Mouse (Mus musculus) testis, adult 2 months (tissue): ENCODE data around the gene Dynll2.

Source experiments
- CTCF ChIP-seq: fragments of 200-500 bp; IDR thresholded peaks from 2 replicates; pipeline ENCODE4 v1.5.1; 2012; ENCODE audit warnings: low read depth, mild to moderate bottlenecking, inconsistent platforms, low read length, moderate library complexity; ENCODE audit not compliant: control insufficient read depth, insufficient read depth, insufficient replicate concordance
- POLR2A ChIP-seq: fragments of 200-500 bp; IDR thresholded peaks from 2 replicates; pipeline ENCODE4 v1.6.1; 2012; ENCODE audit warnings: low read depth, mild to moderate bottlenecking, inconsistent platforms, low read length, moderate library complexity; ENCODE audit not compliant: control insufficient read depth

DNA sequence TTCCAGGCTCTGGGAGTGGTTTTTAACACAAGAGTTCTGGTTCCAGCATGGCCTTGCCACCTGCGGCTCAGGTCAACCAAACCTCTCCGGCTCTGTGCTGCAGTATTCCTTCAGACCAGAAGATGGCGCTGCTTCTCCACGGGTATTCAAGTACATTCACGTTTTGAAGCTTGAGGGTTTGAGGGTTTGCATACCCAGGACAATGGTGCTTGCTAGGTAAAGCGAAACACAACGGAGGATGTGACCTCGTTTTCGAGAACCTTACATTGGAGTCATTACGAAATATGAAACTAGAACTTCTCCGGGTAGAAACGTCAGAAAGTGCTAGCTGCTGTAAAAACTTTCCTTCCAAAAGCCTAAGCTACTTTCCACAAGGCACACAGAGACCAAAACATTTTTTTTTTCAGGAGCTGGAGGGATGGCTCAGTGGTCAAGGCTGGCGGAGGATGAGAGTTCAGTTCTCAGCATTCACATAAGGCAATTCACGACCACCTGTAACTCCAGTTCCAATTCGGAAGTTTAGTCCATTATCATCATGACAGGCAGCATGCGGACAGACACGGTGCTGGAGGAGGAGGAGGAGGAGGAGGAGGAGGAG, 19.5 kb downstream of the Dynll2 start:
- TF ChIP-seq CTCF, result peak; percentile 91
- no peak for TF ChIP-seq POLR2A
